Mouse (Mus musculus) myocyte (in vitro differentiated cells): ENCODE results near the gene 4930426L09Rik.

Experiments
- CEBPB ChIP-seq: IDR thresholded peaks from 2 replicates; pipeline ENCODE4 v1.6.1; 2011; ENCODE audit warnings: mild to moderate bottlenecking, moderate library complexity; ENCODE audit not compliant: poor library complexity, insufficient read depth, severe bottlenecking
- E2F4 ChIP-seq: IDR thresholded peaks from one replicate; pipeline ENCODE4 v1.6.1; 2011; ENCODE audit warnings: mild to moderate bottlenecking, control low read depth, moderate library complexity; ENCODE audit not compliant: insufficient read depth
- MAX ChIP-seq: IDR thresholded peaks from one replicate; pipeline ENCODE4 v1.6.1; 2011; ENCODE audit warnings: low read depth, mild to moderate bottlenecking, control low read depth
- MYOD1 ChIP-seq, 3 experiments: IDR thresholded peaks; one replicate each; pipeline ENCODE4 v1.6.1; 2011; ENCODE audit warnings: control low read depth in 2 of 3, low read depth in 2 of 3, mild to moderate bottlenecking in 2 of 3, moderate library complexity in 1 of 3; ENCODE audit not compliant: insufficient read length in 2 of 3, control insufficient read depth in 1 of 3
- MYOG ChIP-seq, 3 experiments: IDR thresholded peaks; one replicate each; pipeline ENCODE4 v1.6.1; 2011; ENCODE audit warnings: control low read depth in 2 of 3, low read depth in 2 of 3, mild to moderate bottlenecking in 2 of 3; ENCODE audit not compliant: insufficient read length in 2 of 3, control insufficient read depth in 1 of 3, insufficient read depth in 1 of 3
- POLR2A ChIP-seq: IDR thresholded peaks from one replicate; pipeline ENCODE4 v1.6.1; 2011; ENCODE audit warnings: low read depth, mild to moderate bottlenecking, control low read depth, moderate library complexity; ENCODE audit not compliant: insufficient read length
- POLR2AphosphoS2 ChIP-seq: IDR thresholded peaks from one replicate; pipeline ENCODE4 v1.6.1; 2011; ENCODE audit warnings: low read depth, control low read depth; ENCODE audit not compliant: insufficient read length
- REST ChIP-seq: IDR thresholded peaks from one replicate; pipeline ENCODE4 v1.6.1; 2011; ENCODE audit warnings: mild to moderate bottlenecking, control low read depth, moderate library complexity; ENCODE audit not compliant: insufficient read depth, insufficient read length
- SRF ChIP-seq: IDR thresholded peaks from one replicate; pipeline ENCODE4 v1.6.1; 2011; ENCODE audit warnings: low read depth; ENCODE audit not compliant: control insufficient read depth, insufficient read length
- TCF12 ChIP-seq: IDR thresholded peaks from one replicate; pipeline ENCODE4 v1.6.1; 2011; ENCODE audit warnings: mild to moderate bottlenecking, control low read depth; ENCODE audit not compliant: poor library complexity, insufficient read depth, severe bottlenecking
- TCF3 ChIP-seq: IDR thresholded peaks from one replicate; pipeline ENCODE4 v1.6.1; 2011; ENCODE audit warnings: low read depth, control low read depth; ENCODE audit not compliant: insufficient read length
- USF1 ChIP-seq: IDR thresholded peaks from one replicate; pipeline ENCODE4 v1.6.1; 2011; ENCODE audit warnings: low read depth, mild to moderate bottlenecking, control low read depth, moderate library complexity

DNA sequence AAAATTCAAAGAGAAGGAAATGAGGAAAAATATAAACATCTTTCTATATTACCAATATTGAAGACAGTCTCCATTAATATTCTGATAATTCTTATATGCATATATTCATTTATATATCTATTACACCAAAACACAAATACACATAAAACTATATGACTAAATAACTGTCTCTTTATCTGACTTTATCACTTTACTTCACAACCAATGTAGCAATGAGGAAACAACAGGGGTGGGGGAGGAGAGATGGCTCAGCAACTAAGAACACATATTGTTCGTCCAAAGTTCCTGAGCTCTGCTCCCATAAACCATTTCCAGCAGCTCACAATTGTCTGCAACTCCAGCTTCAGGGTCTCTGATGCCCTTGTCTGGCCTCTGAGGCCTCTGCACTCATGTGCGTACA, 47.4 kb upstream of the 4930426L09Rik start:
- TF ChIP-seq USF1 (no peak), POLR2AphosphoS2 (no peak), TCF12 (no peak), POLR2A (no peak), MAX (no peak), CEBPB (no peak), E2F4 (no peak), MYOD1 (IDR thresholded peaks at IDR 0.05; ENCODE audit: control insufficient read depth in 1 of 3, insufficient read length in 2 of 3, low read depth in 2 of 3) (no peak), REST (no peak), MYOG (IDR thresholded peaks at IDR 0.05; ENCODE audit: control insufficient read depth in 1 of 3, insufficient read depth in 1 of 3, insufficient read length in 2 of 3, low read depth in 2 of 3) (no peak), TCF3 (no peak), SRF (no peak)
